Mouse (Mus musculus) urinary bladder, postnatal 36 days (tissue): ENCODE measurements around the gene Maml3.

Experiments used
- DNase-seq, 2 experiments: peaks; one replicate each; pipeline ENCODE4 v3.0.0; 2022; ENCODE audit warnings: low spot score in 2 of 2, mixed read lengths in 1 of 2

Maml3 gene

GRCm38 (mm10) chr3:52003663-52004062, 101.2 kb downstream of the Maml3 start:
- DNase-seq: no peak

GRCm38 (mm10) chr3:52001518-52001895, 103.4 kb downstream of the Maml3 start:
- no peak for DNase-seq

- no peak for DNase-seq
Observed at GRCm38 (mm10) chr3:52000871-52001517, 103.9 kb downstream of the Maml3 start.

GRCm38 (mm10) chr3:51999671-52000437, 105.0 kb downstream of the Maml3 start:
- no peak for DNase-seq

GRCm38 (mm10) chr3:51998511-51999399, 106.1 kb downstream of the Maml3 start:
- DNase-seq: no peak

- DNase-seq: no peak
Observed at GRCm38 (mm10) chr3:51997616-51998015, 107.3 kb downstream of the Maml3 start.

GRCm38 (mm10) chr3:51986507-51986906, 118.4 kb downstream of the Maml3 start:
- DNase-seq: no peak

- no peak for DNase-seq
Observed at GRCm38 (mm10) chr3:51981496-51981895, 123.4 kb downstream of the Maml3 start.

- DNase-seq: no peak
Observed at GRCm38 (mm10) chr3:51977654-51978352, 127.1 kb downstream of the Maml3 start.

GRCm38 (mm10) chr3:51974601-51975000, 130.3 kb downstream of the Maml3 start:
- DNase-seq: no peak

GRCm38 (mm10) chr3:51974153-51974552, 130.7 kb downstream of the Maml3 start:
- DNase-seq: no peak

GRCm38 (mm10) chr3:51972576-51972975, 132.3 kb downstream of the Maml3 start:
- no peak for DNase-seq

GRCm38 (mm10) chr3:51970489-51970888, 134.4 kb downstream of the Maml3 start:
- no peak for DNase-seq

- no peak for DNase-seq
Observed at GRCm38 (mm10) chr3:51969451-51969850, 135.4 kb downstream of the Maml3 start.

GRCm38 (mm10) chr3:51965841-51966240, 139.0 kb downstream of the Maml3 start:
- DNase-seq: no peak

GRCm38 (mm10) chr3:51965436-51965835, 139.4 kb downstream of the Maml3 start:
- no peak for DNase-seq

GRCm38 (mm10) chr3:51965008-51965407, 139.9 kb downstream of the Maml3 start:
- no peak for DNase-seq

GRCm38 (mm10) chr3:51963891-51964593, 140.8 kb downstream of the Maml3 start:
- no peak for DNase-seq

- no peak for DNase-seq
Observed at GRCm38 (mm10) chr3:51963151-51963791, 141.6 kb downstream of the Maml3 start.

GRCm38 (mm10) chr3:51958751-51959150, 146.1 kb downstream of the Maml3 start:
- DNase-seq: no peak

- no peak for DNase-seq
Observed at GRCm38 (mm10) chr3:51954441-51954840, 150.4 kb downstream of the Maml3 start.
